Mouse (Mus musculus) CH12.LX (cell line): ENCODE results near the gene Lcat. TPM values are rescaled to one million over a fixed set of nuclear protein-coding genes. Genes with fewer than 3 reads are reported as not detected.

ENCODE experiments used
- DNase-seq: peaks from one replicate; pipeline ENCODE4 v3.0.0-alpha.2; 2013; ENCODE audit errors: extremely low read depth
- H3K27ac ChIP-seq: 2 replicates; pipeline ENCODE4 v1.5.1; 2012; ENCODE audit warnings: low read depth, mild to moderate bottlenecking, control low read depth, moderate library complexity; ENCODE audit not compliant: insufficient read depth
- H3K27me3 ChIP-seq: replicated peaks from 2 replicates; pipeline ENCODE3; 2012; ENCODE audit warnings: inconsistent platforms
- H3K36me3 ChIP-seq, 2 experiments: replicated peaks in 1 of 2; 2 replicates each; pipeline versions ENCODE3 to v1.6.1; 2012; ENCODE audit warnings: inconsistent platforms in 1 of 2, low read length in 1 of 2, mild to moderate bottlenecking in 1 of 2, mixed read lengths in 1 of 2, moderate library complexity in 1 of 2; ENCODE audit not compliant: control insufficient read depth in 1 of 2, insufficient read depth in 1 of 2
- H3K4me1 ChIP-seq, 2 experiments: 2 replicates each; pipeline ENCODE4 v1.6.1; 2012; ENCODE audit warnings: inconsistent platforms in 1 of 2, moderate library complexity in 1 of 2; ENCODE audit not compliant: insufficient read depth in 2 of 2, control insufficient read depth in 1 of 2
- H3K4me2 ChIP-seq: 2 replicates; pipeline ENCODE4 v1.6.1; 2012; ENCODE audit warnings: low read depth, mild to moderate bottlenecking, control low read depth; ENCODE audit not compliant: poor library complexity, insufficient read depth, severe bottlenecking
- H3K4me3 ChIP-seq, 3 experiments: fragments of 150-350 bp in 1 of 3; sonication (generic) in 1 of 3; replicated peaks in 1 of 3; 2 replicates each; pipeline versions ENCODE3 to v1.5.1; 2011 to 2012; ENCODE audit warnings: low read depth in 2 of 3, low read length in 2 of 3, mild to moderate bottlenecking in 2 of 3, moderate library complexity in 2 of 3, control low read depth in 1 of 3, improper control_type of control experiment in 1 of 3, inconsistent platforms in 1 of 3, mixed read lengths in 1 of 3; ENCODE audit not compliant: poor library complexity in 1 of 3
- H3K79me2 ChIP-seq: replicated peaks from 2 replicates; pipeline ENCODE4 v1.6.1; 2012; ENCODE audit warnings: mild to moderate bottlenecking, moderate library complexity; ENCODE audit not compliant: control insufficient read depth, poor library complexity, insufficient read depth, severe bottlenecking; ENCODE audit errors: extremely low read depth
- H3K9ac ChIP-seq: 2 replicates; pipeline ENCODE4 v1.6.1; 2012; ENCODE audit warnings: low read depth, mild to moderate bottlenecking, control low read depth, moderate library complexity; ENCODE audit not compliant: insufficient read depth
- H3K9me3 ChIP-seq: replicated peaks from 2 replicates; pipeline ENCODE3; 2012; ENCODE audit warnings: low read length, inconsistent platforms, mixed read lengths
- BHLHE40 ChIP-seq: IDR thresholded peaks from 2 replicates; pipeline ENCODE4 v1.6.1; 2011; ENCODE audit warnings: mild to moderate bottlenecking, low read depth, low read length, improper control_type of control experiment
- CHD2 ChIP-seq: IDR thresholded peaks from 2 replicates; pipeline ENCODE4 v1.6.1; 2011; ENCODE audit warnings: low read length, improper control_type of control experiment
- CTCF ChIP-seq, 2 experiments: IDR thresholded peaks in 1 of 2; conservative IDR thresholded peaks in 1 of 2; 2 replicates each; pipeline ENCODE4 v1.5.1; 2011 to 2012; ENCODE audit warnings: low read depth in 2 of 2, low read length in 2 of 2, improper control_type of control experiment in 1 of 2, inconsistent platforms in 1 of 2, mild to moderate bottlenecking in 1 of 2, moderate library complexity in 1 of 2
- E2F4 ChIP-seq: IDR thresholded peaks from 2 replicates; pipeline ENCODE4 v1.6.1; 2011; ENCODE audit warnings: low read depth, low read length, improper control_type of control experiment; ENCODE audit not compliant: insufficient replicate concordance
- ELF1 ChIP-seq: IDR thresholded peaks from 2 replicates; pipeline ENCODE4 v1.6.1; 2014; ENCODE audit warnings: low read depth, mild to moderate bottlenecking, inconsistent platforms, low read length, improper control_type of control experiment
- GABPA ChIP-seq: IDR thresholded peaks from 2 replicates; pipeline ENCODE4 v1.6.1; 2012; ENCODE audit warnings: low read depth, low read length, improper control_type of control experiment, inconsistent platforms; ENCODE audit not compliant: insufficient replicate concordance
- HCFC1 ChIP-seq: IDR thresholded peaks from 2 replicates; pipeline ENCODE4 v1.6.1; 2012; ENCODE audit warnings: low read depth, mild to moderate bottlenecking, inconsistent platforms, low read length, improper control_type of control experiment
- IRF4 ChIP-seq: IDR thresholded peaks from 2 replicates; pipeline ENCODE4 v1.6.1; 2014; ENCODE audit warnings: low read depth, mild to moderate bottlenecking, inconsistent platforms, low read length, improper control_type of control experiment
- JUN ChIP-seq: IDR thresholded peaks from 2 replicates; pipeline ENCODE4 v1.6.1; 2011; ENCODE audit warnings: low read depth, mild to moderate bottlenecking, low read length, improper control_type of control experiment, moderate library complexity; ENCODE audit not compliant: insufficient read depth
- KAT2A ChIP-seq: IDR thresholded peaks from 2 replicates; pipeline ENCODE4 v1.6.1; 2012; ENCODE audit warnings: low read length, improper control_type of control experiment, inconsistent platforms; ENCODE audit not compliant: insufficient replicate concordance
- MAFK ChIP-seq: IDR thresholded peaks from 2 replicates; pipeline ENCODE4 v1.6.1; 2011; ENCODE audit warnings: low read length, improper control_type of control experiment; ENCODE audit not compliant: insufficient replicate concordance
- MAX ChIP-seq: IDR thresholded peaks from 2 replicates; pipeline ENCODE4 v1.6.1; 2011; ENCODE audit warnings: low read length, improper control_type of control experiment
- MXI1 ChIP-seq: IDR thresholded peaks from 2 replicates; pipeline ENCODE4 v1.6.1; 2011; ENCODE audit warnings: mild to moderate bottlenecking, low read depth, low read length, improper control_type of control experiment
- MYC ChIP-seq: IDR thresholded peaks from 2 replicates; pipeline ENCODE4 v1.6.1; 2011; ENCODE audit warnings: low read depth, mild to moderate bottlenecking, improper control_type of control experiment, low read length
- NRF1 ChIP-seq: IDR thresholded peaks from 2 replicates; pipeline ENCODE4 v1.6.1; 2014; ENCODE audit warnings: low read depth, mild to moderate bottlenecking, inconsistent platforms, low read length, improper control_type of control experiment, moderate library complexity
- POLR2A ChIP-seq: IDR thresholded peaks from 2 replicates; pipeline ENCODE4 v1.6.1; 2011; ENCODE audit warnings: low read depth, mild to moderate bottlenecking, improper control_type of control experiment, low read length
- POLR2AphosphoS2 ChIP-seq: IDR thresholded peaks from 2 replicates; pipeline ENCODE4 v1.6.1; 2011; ENCODE audit warnings: low read depth, low read length, improper control_type of control experiment
- RAD21 ChIP-seq: IDR thresholded peaks from 2 replicates; pipeline ENCODE4 v1.6.1; 2011; ENCODE audit warnings: low read depth, mild to moderate bottlenecking, low read length, improper control_type of control experiment, moderate library complexity
- SIN3A ChIP-seq: IDR thresholded peaks from 2 replicates; pipeline ENCODE4 v1.6.1; 2012; ENCODE audit warnings: low read length, improper control_type of control experiment, inconsistent platforms
- SMC3 ChIP-seq: IDR thresholded peaks from 2 replicates; pipeline ENCODE4 v1.6.1; 2011; ENCODE audit warnings: low read depth, low read length, improper control_type of control experiment
- TBP ChIP-seq: conservative IDR thresholded peaks from 2 replicates; pipeline ENCODE4 v1.6.1; 2011; ENCODE audit warnings: low read depth, low read length, improper control_type of control experiment
- UBTF ChIP-seq: IDR thresholded peaks from 2 replicates; pipeline ENCODE4 v1.6.1; 2012; ENCODE audit warnings: low read depth, mild to moderate bottlenecking, inconsistent platforms, low read length, improper control_type of control experiment, moderate library complexity
- USF1 ChIP-seq: IDR thresholded peaks from 2 replicates; pipeline ENCODE4 v1.6.1; 2014; ENCODE audit warnings: low read depth, mild to moderate bottlenecking, inconsistent platforms, low read length, improper control_type of control experiment
- dilution Hi-C: fragments of 300-500 bp; cut with MboI; formaldehyde crosslinking; loops from 2 replicates; pipeline ENCODE4 v1.14.3; 2020; ENCODE audit warnings: low sequenced_read_pairs; ENCODE audit not compliant: extremely low pct_unique_long_range_greater_than_20kb, extremely low pct_ligation_motif_present
- in situ Hi-C: fragments of 300-500 bp; cut with MboI; formaldehyde crosslinking; loops from 3 replicates; pipeline ENCODE4 v1.14.3; 2019; ENCODE audit warnings: low sequenced_read_pairs, low pct_ligation_motif_present, low pct_unique_long_range_greater_than_20kb, mixed read lengths
- polyA plus RNA-seq: library from polyadenylated mRNA; unstranded; fragments of >175 nt; gene quantifications from 2 replicates; pipeline ENCODE4 v1.2.1, GENCODE M21; 2012; ENCODE audit warnings: low read depth; ENCODE audit not compliant: insufficient read length
- total RNA-seq, 2 experiments: library from RNA; depleted of rRNA; stranded (reverse); fragments of 300-350 nt in 1 of 2; fragments of >200 nt in 1 of 2; gene quantifications; 2 replicates each; pipeline ENCODE4 v1.2.3; 2012 to 2014

Gene Lcat
- total and polyA plus RNA-seq, 3 experiments = 0.17 to 0.34 TPM; not detected in 1

DNA sequence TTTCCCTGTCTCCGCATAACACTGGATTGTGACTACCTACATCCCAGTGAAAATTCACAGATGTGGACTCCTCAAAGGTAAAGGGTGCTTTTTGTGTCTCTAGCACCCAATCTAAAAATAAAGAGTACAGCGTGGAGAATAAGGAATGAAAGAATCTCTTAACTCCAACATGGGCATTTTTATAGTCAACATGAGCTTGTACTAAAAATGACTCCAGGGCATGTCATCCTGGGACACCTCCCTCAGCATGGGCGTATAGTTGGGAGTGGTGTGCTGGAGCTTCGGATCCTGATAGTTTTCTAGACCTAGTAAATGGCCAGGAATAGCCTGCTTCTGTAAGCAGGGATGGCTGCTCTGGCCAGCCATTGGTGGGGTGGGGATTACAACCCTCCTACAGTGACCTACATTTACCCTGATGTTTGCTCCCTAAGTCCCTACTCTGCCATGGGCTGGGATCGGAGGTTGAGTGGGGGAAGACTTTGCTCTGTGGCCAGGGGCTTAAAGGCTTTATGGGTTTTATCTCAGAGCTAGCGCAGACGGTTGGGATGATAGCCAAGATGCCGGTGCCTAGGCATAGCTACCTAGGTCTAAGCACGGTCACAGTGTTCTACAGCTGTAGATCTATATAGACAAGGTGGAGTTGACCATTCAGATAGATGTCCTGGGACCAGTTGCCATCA, 45.2 kb downstream of the Lcat start:
- TF ChIP-seq SMC3 (no peak), GABPA (no peak), POLR2A (no peak), UBTF (no peak), SIN3A (no peak)
- no peaks in the 10 kb centered on the region for H3K9me3 ChIP-seq
- no peaks in the 10 kb centered on the region for H3K27me3 ChIP-seq
- H3K4me2 ChIP-seq = no peak overlapping the region
- no peak overlapping the region for H3K9ac ChIP-seq
- H3K27ac ChIP-seq = no peak overlapping the region
- no peak for DNase-seq
- H3K79me2 ChIP-seq = 0 out of 2 replicates have a peak, but pooled peaks cover 6% of the 10 kb centered on the region
- H3K4me3 ChIP-seq = no peak overlapping the region
- peaks cover 0 to 18% of the 10 kb centered on the region in 2 experiments; a peak in 2 of 4 replicates for H3K4me1 ChIP-seq
- in situ Hi-C loops (no loop called here), dilution Hi-C loops (no loop called here)
- H3K36me3 ChIP-seq = peaks cover 11 to 36% of the 10 kb centered on the region in 2 experiments

DNA sequence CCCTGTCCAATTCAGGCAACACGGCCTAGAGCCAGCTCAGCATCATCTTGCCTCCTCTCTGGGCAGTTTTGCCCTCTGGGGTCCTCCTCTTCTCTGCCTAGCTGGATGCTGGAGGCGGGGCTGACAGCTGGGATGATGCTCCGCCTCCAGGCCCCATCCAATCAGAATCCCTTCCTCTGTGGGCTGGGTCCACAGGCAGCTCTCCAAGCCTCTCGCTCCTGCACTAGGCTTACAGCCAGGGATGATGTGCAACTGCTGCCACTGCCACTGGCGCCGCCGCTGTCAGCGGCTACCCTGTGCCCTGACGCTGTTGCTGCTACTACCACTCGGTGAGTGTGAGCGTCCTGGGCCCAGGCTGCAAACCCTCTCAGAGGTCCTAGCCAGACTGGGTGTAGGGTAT, 49.8 kb downstream of the Lcat start, which contains the start of gene Nrn1l:
Nrn1l (plus strand) TSS at position 229 of the 400 bp plus-strand sequence.
- TF ChIP-seq MAX (no peak), JUN (no peak), MXI1 (no peak), UBTF (no peak), TBP (no peak), IRF4 (no peak), KAT2A (no peak), MYC (no peak), USF1 (no peak)

DNA sequence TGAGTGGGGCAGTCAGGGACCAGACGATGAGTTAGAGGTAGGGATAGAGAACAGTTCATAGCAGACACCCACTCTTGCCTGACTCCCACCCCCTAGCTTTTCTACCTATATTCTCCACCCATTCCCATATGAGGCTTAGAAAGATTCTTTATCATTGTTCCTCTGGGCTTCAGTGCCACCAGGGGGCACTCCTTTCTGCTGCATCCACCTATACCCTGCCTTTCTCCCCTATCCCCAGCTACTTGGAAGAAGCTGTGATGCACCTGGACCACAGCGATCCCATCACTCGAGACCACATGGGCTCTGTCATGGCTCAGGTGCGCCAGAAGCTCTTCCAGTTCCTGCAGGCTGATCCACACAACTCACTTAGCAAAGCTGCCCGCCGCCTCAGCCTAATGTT, 50.8 kb downstream of the Lcat start:
- TF ChIP-seq POLR2AphosphoS2 (no peak), CHD2 (no peak), MXI1 (no peak), NRF1 (no peak), MAFK (no peak), BHLHE40 (no peak), HCFC1 (no peak), E2F4 (no peak), SMC3 (peak; percentile 59), CTCF (conservative IDR thresholded peaks at IDR 0.05 in 1 of 2, IDR thresholded peaks at IDR 0.05 in 1 of 2; ENCODE audit: low read depth in 2 of 2, low read length in 2 of 2) (peak; percentile 34 to 63; a peak in 3 of 4 replicates), ELF1 (no peak), RAD21 (peak; percentile 41)
- TF ChIP-seq, all 38 proteins: peak for 3
- Histone ChIP-seq H3K79me2 (no peaks in the 10 kb centered on the region), H3K9ac (no peak overlapping the region), H3K27me3 (no peaks in the 10 kb centered on the region), H3K4me3 (no peak overlapping the region), H3K9me3 (no peaks in the 10 kb centered on the region), H3K27ac (no peak overlapping the region), H3K36me3 (peaks cover 62 to 87% of the 10 kb centered on the region in 2 experiments), H3K4me1 (no peaks in the 10 kb centered on the region), H3K4me2 (no peak overlapping the region)
- in situ Hi-C loops = loop anchor here (5.0 kb wide), 1 partner anchor 45 kb away; the partner anchor contains the start of gene Psmb10
- dilution Hi-C loops = no loop called here
- peak; percentile 29 for DNase-seq

More for the DNA sequence above, 49.8 kb downstream of the Lcat start, which contains the start of gene Nrn1l:
- Histone ChIP-seq H3K9me3 (no peaks in the 10 kb centered on the region), H3K79me2 (no peaks in the 10 kb centered on the region), H3K4me2 (no peak within 1 kb of the TSS), H3K27ac (no peak within 1 kb of the TSS), H3K27me3 (no peaks in the 10 kb centered on the region), H3K9ac (no peak within 1 kb of the TSS), H3K4me1 (no peaks in the 10 kb centered on the region), H3K4me3 (no peak within 1 kb of the TSS), H3K36me3 (peaks cover 53 to 78% of the 10 kb centered on the region in 2 experiments)
- dilution Hi-C loops = no loop called here
- peak; percentile 36 for DNase-seq
- in situ Hi-C loops = loop anchor here (5.0 kb wide), 1 partner anchor 44 kb away; the partner anchor contains the start of gene Psmb10
